Mouse (Mus musculus): Measurements from ENCODE around the gene St3gal2. TPM values are rescaled to one million over a fixed set of nuclear protein-coding genes. Genes with fewer than 3 reads are reported as not detected.
"Not testable (repeated sequence)": the region's sequence is repeated elsewhere in the genome, so short reads cannot be mapped to it uniquely, and the experiment has no call there.

The St3gal2 gene
- polyA plus RNA-seq, 1 experiment from 2014 or later: 19.1 TPM

GRCm38 (mm10) chr8:110959906-110960305 is 40.2 kb downstream of the St3gal2 start:
- H3K36me3 ChIP-seq (ENCODE audit: control insufficient read depth, insufficient read depth, low read length): peaks cover 7% of the 10 kb centered on the region; the same call in 1 of the 2 replicates
- no peak for DNase-seq (ENCODE audit: low spot score)
- no peaks in the 10 kb centered on the region for H3K27me3 ChIP-seq (ENCODE audit: control insufficient read depth, insufficient read depth, low read length)
- 90% methylated on average over 6 of the region's 6 CpGs for WGBS
- H3K27ac ChIP-seq (ENCODE audit: low read depth, low read length): no peak overlapping the region
- no peak for ATAC-seq (ENCODE audit: insufficient read depth, low FRiP score, low TSS enrichment)
- H3K9me3 ChIP-seq (ENCODE audit: control insufficient read depth, low read length): no peaks in the 10 kb centered on the region
- no peak overlapping the region for H3K9ac ChIP-seq (ENCODE audit: low read length)
- no peak overlapping the region for H3K4me3 ChIP-seq (ENCODE audit: low read depth, low read length)
- H3K4me1 ChIP-seq (ENCODE audit: control insufficient read depth, insufficient read depth, low read length): no peaks in the 10 kb centered on the region; the same call in 1 of the 2 replicates
- no peak overlapping the region for H3K4me2 ChIP-seq (ENCODE audit: low read depth)

- H3K9ac ChIP-seq (ENCODE audit: low read length): no peak overlapping the region
- H3K4me1 ChIP-seq (ENCODE audit: control insufficient read depth, insufficient read depth, low read length): no peaks in the 10 kb centered on the region
- no peaks in the 10 kb centered on the region for H3K27me3 ChIP-seq (ENCODE audit: control insufficient read depth, insufficient read depth, low read length)
- no peak overlapping the region for H3K4me3 ChIP-seq (ENCODE audit: low read depth, low read length)
- no peaks in the 10 kb centered on the region for H3K9me3 ChIP-seq (ENCODE audit: control insufficient read depth, low read length)
- no peak overlapping the region for H3K4me2 ChIP-seq (ENCODE audit: low read depth)
- peaks cover 8% of the 10 kb centered on the region; the same call in 1 of the 2 replicates for H3K36me3 ChIP-seq (ENCODE audit: control insufficient read depth, insufficient read depth, low read length)
- DNase-seq (ENCODE audit: low spot score): no peak
- 92% methylated on average over 2 of the region's 2 CpGs for WGBS
- no peak for ATAC-seq (ENCODE audit: insufficient read depth, low FRiP score, low TSS enrichment)
- no peak overlapping the region for H3K27ac ChIP-seq (ENCODE audit: low read depth, low read length)
These were observed 43.3 kb downstream of the St3gal2 start for GRCm38 (mm10) chr8:110963051-110963450.

DNA sequence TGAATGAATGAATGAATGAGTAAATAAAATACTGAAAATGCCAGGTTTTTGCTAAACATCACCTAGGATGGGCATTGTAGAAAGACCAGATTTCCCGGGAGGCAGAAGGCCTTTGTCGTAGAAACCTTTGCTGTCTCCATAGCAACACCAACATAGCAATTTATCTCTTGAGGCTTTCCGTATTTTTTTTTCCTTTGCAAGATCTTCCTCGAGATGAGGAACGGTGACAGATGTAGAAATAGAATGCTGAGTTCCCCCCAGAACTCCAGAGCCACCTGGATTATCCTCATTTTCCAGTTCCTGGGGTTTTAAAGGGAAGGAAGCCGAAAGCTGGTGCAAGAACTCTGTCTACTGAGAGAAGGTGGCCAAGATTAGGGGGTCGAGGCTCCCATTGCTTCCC is 44.9 kb downstream of the St3gal2 start:
- H3K4me2 ChIP-seq (ENCODE audit: low read depth): no peak overlapping the region
- no peak overlapping the region for H3K27ac ChIP-seq (ENCODE audit: low read depth, low read length)
- H3K36me3 ChIP-seq (ENCODE audit: control insufficient read depth, insufficient read depth, low read length): peaks cover 3% of the 10 kb centered on the region; the same call in 1 of the 2 replicates
- H3K27me3 ChIP-seq (ENCODE audit: control insufficient read depth, insufficient read depth, low read length): no peaks in the 10 kb centered on the region
- H3K9ac ChIP-seq (ENCODE audit: low read length): no peak overlapping the region
- no peaks in the 10 kb centered on the region for H3K9me3 ChIP-seq (ENCODE audit: control insufficient read depth, low read length)
- no peak overlapping the region for H3K4me3 ChIP-seq (ENCODE audit: low read depth, low read length)
- ATAC-seq (ENCODE audit: insufficient read depth, low FRiP score, low TSS enrichment): no peak
- no peaks in the 10 kb centered on the region for H3K4me1 ChIP-seq (ENCODE audit: control insufficient read depth, insufficient read depth, low read length)
- no peak for DNase-seq (ENCODE audit: low spot score)
- 84% methylated on average over 7 of the region's 7 CpGs for WGBS

DNA sequence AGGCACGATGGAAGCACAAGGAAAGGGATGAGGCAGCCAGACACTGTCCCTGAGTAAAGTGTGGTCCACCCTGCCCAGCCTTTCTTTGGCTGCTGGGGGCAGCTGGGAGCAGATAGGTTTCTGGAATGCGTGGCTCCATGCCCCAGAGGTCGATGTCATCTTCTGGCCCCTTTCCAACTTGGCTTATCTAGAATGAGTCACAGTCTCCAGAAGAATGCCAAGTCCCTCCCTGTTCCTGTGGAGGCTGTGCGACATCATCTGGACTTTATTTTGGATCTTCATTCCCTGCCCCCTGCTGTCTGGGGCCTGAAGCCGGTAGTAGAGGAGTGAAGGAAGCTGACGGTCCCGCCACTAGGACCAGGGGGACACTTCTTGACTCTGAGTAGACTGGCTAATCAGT is 45.9 kb downstream of the St3gal2 start:
- Histone ChIP-seq H3K4me2 (ENCODE audit: low read depth) (no peak overlapping the region), H3K9me3 (ENCODE audit: control insufficient read depth, low read length) (no peaks in the 10 kb centered on the region), H3K27me3 (ENCODE audit: control insufficient read depth, insufficient read depth, low read length) (no peaks in the 10 kb centered on the region), H3K36me3 (ENCODE audit: control insufficient read depth, insufficient read depth, low read length) (peaks cover 3% of the 10 kb centered on the region; the same call in 1 of the 2 replicates), H3K4me1 (ENCODE audit: control insufficient read depth, insufficient read depth, low read length) (0 out of 2 replicates have a peak, but pooled peaks cover 2% of the 10 kb centered on the region), H3K9ac (ENCODE audit: low read length) (no peak overlapping the region), H3K4me3 (ENCODE audit: low read depth, low read length) (no peak overlapping the region), H3K27ac (ENCODE audit: low read depth, low read length) (no peak overlapping the region)
- WGBS: 79% methylated on average over 7 of the region's 7 CpGs
- no peak for DNase-seq (ENCODE audit: low spot score)
- no peak for ATAC-seq (ENCODE audit: insufficient read depth, low FRiP score, low TSS enrichment)

GRCm38 (mm10) chr8:110966586-110966985 is 46.9 kb downstream of the St3gal2 start:
- ATAC-seq (ENCODE audit: insufficient read depth, low FRiP score, low TSS enrichment) (no peak), DNase-seq (ENCODE audit: low spot score) (no peak)
- H3K4me3 ChIP-seq (ENCODE audit: low read depth, low read length): no peak overlapping the region
- H3K4me1 ChIP-seq (ENCODE audit: control insufficient read depth, insufficient read depth, low read length): 0 out of 2 replicates have a peak, but pooled peaks cover 2% of the 10 kb centered on the region
- no peak overlapping the region for H3K4me2 ChIP-seq (ENCODE audit: low read depth)
- WGBS: 96% methylated on average over 8 of the region's 8 CpGs
- H3K36me3 ChIP-seq (ENCODE audit: control insufficient read depth, insufficient read depth, low read length): peaks cover 3% of the 10 kb centered on the region; the same call in 1 of the 2 replicates
- no peak overlapping the region for H3K27ac ChIP-seq (ENCODE audit: low read depth, low read length)
- H3K27me3 ChIP-seq (ENCODE audit: control insufficient read depth, insufficient read depth, low read length): no peaks in the 10 kb centered on the region
- no peaks in the 10 kb centered on the region for H3K9me3 ChIP-seq (ENCODE audit: control insufficient read depth, low read length)
- no peak overlapping the region for H3K9ac ChIP-seq (ENCODE audit: low read length)

DNA sequence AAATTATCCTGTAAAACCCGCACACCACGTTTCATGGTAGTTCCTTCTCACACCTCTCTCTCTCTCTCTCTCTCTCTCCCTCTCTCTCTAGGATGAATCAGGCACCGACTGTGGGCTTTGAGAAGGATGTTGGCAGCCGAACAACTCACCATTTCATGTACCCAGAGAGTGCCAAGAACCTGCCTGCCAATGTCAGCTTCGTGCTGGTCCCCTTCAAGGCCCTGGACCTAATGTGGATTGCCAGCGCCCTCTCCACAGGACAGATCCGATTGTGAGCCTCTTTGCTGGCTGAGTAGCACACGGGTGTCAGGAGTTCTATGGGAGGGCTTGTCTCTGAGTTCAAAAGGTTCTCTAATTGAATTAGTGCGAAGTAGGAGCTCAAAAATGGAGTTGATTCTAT is 47.6 kb downstream of the St3gal2 start:
- H3K36me3 ChIP-seq (ENCODE audit: control insufficient read depth, insufficient read depth, low read length): peaks cover 3% of the 10 kb centered on the region; the same call in 1 of the 2 replicates
- no peak for DNase-seq (ENCODE audit: low spot score)
- no peak overlapping the region for H3K27ac ChIP-seq (ENCODE audit: low read depth, low read length)
- no peak overlapping the region for H3K9ac ChIP-seq (ENCODE audit: low read length)
- no peak overlapping the region for H3K4me3 ChIP-seq (ENCODE audit: low read depth, low read length)
- whole genome bisulfite sequencing: 84% methylated on average over 9 of the region's 9 CpGs
- H3K4me1 ChIP-seq (ENCODE audit: control insufficient read depth, insufficient read depth, low read length): 0 out of 2 replicates have a peak, but pooled peaks cover 2% of the 10 kb centered on the region
- no peaks in the 10 kb centered on the region for H3K9me3 ChIP-seq (ENCODE audit: control insufficient read depth, low read length)
- no peaks in the 10 kb centered on the region for H3K27me3 ChIP-seq (ENCODE audit: control insufficient read depth, insufficient read depth, low read length)
- ATAC-seq (ENCODE audit: insufficient read depth, low FRiP score, low TSS enrichment): no peak
- H3K4me2 ChIP-seq (ENCODE audit: low read depth): no peak overlapping the region

- ATAC-seq (ENCODE audit: insufficient read depth, low FRiP score, low TSS enrichment) (peak; percentile 99), DNase-seq (ENCODE audit: low spot score) (peak; percentile 94)
- peak overlapping the region; percentile 70 for H3K4me2 ChIP-seq (ENCODE audit: low read depth)
- H3K4me3 ChIP-seq (ENCODE audit: low read depth, low read length): peak overlapping the region; percentile 45
- H3K9me3 ChIP-seq (ENCODE audit: control insufficient read depth, low read length): no peaks in the 10 kb centered on the region
- H3K36me3 ChIP-seq (ENCODE audit: control insufficient read depth, insufficient read depth, low read length): peaks cover 5% of the 10 kb centered on the region; the same call in 1 of the 2 replicates
- H3K4me1 ChIP-seq (ENCODE audit: control insufficient read depth, insufficient read depth, low read length): 0 out of 2 replicates have a peak, but pooled peaks cover 2% of the 10 kb centered on the region
- H3K27ac ChIP-seq (ENCODE audit: low read depth, low read length): no peak overlapping the region
- peak overlapping the region; percentile 53 for H3K9ac ChIP-seq (ENCODE audit: low read length)
- 5% methylated on average over 45 of the region's 45 CpGs for WGBS
- H3K27me3 ChIP-seq (ENCODE audit: control insufficient read depth, insufficient read depth, low read length): no peaks in the 10 kb centered on the region
These were observed 50.4 kb downstream of the St3gal2 start for GRCm38 (mm10) chr8:110969910-110970770.

DNA sequence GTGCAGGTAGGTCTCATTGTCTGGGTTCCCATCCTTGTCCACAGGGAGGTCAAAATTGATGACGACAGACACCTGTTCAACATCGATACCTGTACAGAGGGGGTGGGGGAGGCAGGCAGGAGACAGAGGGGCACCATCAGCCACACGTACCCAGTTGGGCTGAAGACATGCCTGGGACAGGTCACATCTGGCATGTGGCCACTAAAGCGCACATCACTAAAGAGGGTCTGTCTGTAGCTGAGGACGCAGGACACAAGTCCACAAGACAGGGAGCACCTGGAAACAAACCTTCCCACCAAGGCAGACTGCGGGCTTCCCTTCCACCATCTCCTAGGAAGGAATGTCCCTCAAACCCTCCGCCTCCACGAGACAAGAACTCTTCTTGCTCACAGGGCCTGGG is 56.8 kb downstream of the St3gal2 start:
- not testable (repeated sequence) for DNase-seq (ENCODE audit: low spot score)

DNA sequence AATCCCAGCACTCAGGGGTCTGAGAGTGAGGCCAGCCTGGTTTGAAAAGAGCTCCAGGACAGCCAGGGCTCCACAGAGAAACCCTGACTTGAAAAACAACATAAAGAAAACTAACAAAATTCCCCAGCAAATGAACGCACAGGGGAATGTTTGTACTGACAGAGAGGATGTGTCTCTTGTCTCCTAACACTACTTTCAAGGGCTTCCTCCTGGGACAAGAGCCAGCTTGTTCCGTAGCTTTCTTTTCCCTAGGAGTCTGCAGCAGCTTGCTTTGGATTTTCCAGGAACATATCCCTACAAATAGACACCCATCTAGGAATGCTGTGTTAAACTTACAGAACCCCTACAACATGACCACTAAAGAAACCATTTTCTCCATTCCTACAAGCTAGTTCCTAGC is 58.3 kb downstream of the St3gal2 start:
- DNase-seq (ENCODE audit: low spot score); H3K4me1 ChIP-seq (ENCODE audit: control insufficient read depth, insufficient read depth, low read length): not testable (repeated sequence)
- H3K36me3 ChIP-seq (ENCODE audit: control insufficient read depth, insufficient read depth, low read length): peaks cover 12% of the 10 kb centered on the region

More for the DNA sequence above, 56.8 kb downstream of the St3gal2 start:
- not testable (repeated sequence) for H3K27ac ChIP-seq (ENCODE audit: low read depth, low read length); H3K4me1 ChIP-seq (ENCODE audit: control insufficient read depth, insufficient read depth, low read length); H3K9ac ChIP-seq (ENCODE audit: low read length); ATAC-seq (ENCODE audit: insufficient read depth, low FRiP score, low TSS enrichment); H3K4me3 ChIP-seq (ENCODE audit: low read depth, low read length); H3K27me3 ChIP-seq (ENCODE audit: control insufficient read depth, insufficient read depth, low read length); H3K4me2 ChIP-seq (ENCODE audit: low read depth); H3K9me3 ChIP-seq (ENCODE audit: control insufficient read depth, low read length)
- H3K36me3 ChIP-seq (ENCODE audit: control insufficient read depth, insufficient read depth, low read length): peaks cover 12% of the 10 kb centered on the region
- WGBS: 94% methylated on average over 8 of the region's 8 CpGs

More for the DNA sequence above, 58.3 kb downstream of the St3gal2 start:
- not testable (repeated sequence) for ATAC-seq (ENCODE audit: insufficient read depth, low FRiP score, low TSS enrichment); H3K27me3 ChIP-seq (ENCODE audit: control insufficient read depth, insufficient read depth, low read length); H3K4me2 ChIP-seq (ENCODE audit: low read depth); H3K9me3 ChIP-seq (ENCODE audit: control insufficient read depth, low read length); H3K9ac ChIP-seq (ENCODE audit: low read length); H3K4me3 ChIP-seq (ENCODE audit: low read depth, low read length); H3K27ac ChIP-seq (ENCODE audit: low read depth, low read length)
- WGBS: 97% methylated on average over 2 of the region's 2 CpGs

All from neural tube, embryonic 11.5 days (tissue).